Mouse (Mus musculus) ES-CJ7 (cell line): Measurements from ENCODE around the gene Zfp426.

Source experiments
- DNase-seq: peaks from one replicate; pipeline ENCODE4 v3.0.0; 2011; ENCODE audit warnings: low read depth, low spot score

Zfp426 gene

GRCm38 (mm10) chr9:20492527-20493233 lies at the start of gene Zfp426:
Gene Zfp426, minus strand, starts transcription at chr9:20492746.
- DNase-seq = peak; percentile 86

DNA sequence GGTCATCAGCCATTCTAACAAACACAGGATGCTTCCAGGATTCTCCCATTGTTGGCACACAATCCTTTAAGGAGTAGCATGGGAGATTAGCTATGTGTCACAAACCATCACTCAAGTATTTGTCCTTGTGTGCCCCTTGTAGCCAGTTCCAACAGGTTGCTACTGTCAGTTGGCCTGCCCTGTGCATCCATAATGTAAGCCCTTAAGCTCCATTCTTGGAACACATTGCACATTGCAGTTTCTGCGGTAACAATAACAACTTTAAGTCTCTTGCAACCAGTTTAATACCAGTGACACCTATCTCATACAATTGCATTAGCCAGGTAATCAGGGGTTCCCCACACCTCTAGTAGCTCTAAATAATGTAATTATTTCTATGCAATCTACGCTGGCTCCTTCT lies 44.1 kb upstream of the Zfp426 start:
- DNase-seq = no peak

DNA sequence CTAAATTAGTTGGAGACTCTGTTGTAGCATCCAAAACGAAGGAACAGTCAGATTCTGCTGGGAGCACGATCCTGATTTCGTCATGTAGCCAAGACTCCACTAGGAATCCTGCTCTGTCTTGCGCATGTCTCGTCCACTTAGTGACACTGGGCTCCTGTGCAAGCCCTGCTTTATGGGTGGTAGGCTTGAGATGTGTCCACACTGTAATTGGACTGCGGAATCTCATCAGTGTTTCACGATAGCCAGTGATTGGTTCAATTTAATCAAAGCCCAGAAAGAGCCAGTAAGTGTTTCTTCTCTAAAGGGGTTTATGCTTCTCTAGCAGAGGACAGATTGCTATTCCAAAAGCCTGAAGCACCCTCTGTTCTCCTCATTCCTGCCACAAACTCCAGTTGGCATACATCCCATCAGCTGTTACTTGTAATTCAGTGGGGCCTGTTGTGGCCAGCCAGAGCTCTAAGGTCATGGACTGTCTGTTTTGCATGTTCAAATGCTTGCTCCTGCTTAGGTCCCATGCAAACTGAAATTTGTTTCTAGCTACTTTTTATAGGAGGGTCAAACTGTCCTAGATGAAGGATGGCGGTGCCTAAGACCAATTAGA lies 41.9 kb upstream of the Zfp426 start:
- no peak for DNase-seq

GRCm38 (mm10) chr9:20521306-20521957 lies 28.9 kb upstream of the Zfp426 start, which contains the start of gene Zfp266:
Gene Zfp266, minus strand, starts transcription at chr9:20521417.
- DNase-seq = peak; percentile 83

DNA sequence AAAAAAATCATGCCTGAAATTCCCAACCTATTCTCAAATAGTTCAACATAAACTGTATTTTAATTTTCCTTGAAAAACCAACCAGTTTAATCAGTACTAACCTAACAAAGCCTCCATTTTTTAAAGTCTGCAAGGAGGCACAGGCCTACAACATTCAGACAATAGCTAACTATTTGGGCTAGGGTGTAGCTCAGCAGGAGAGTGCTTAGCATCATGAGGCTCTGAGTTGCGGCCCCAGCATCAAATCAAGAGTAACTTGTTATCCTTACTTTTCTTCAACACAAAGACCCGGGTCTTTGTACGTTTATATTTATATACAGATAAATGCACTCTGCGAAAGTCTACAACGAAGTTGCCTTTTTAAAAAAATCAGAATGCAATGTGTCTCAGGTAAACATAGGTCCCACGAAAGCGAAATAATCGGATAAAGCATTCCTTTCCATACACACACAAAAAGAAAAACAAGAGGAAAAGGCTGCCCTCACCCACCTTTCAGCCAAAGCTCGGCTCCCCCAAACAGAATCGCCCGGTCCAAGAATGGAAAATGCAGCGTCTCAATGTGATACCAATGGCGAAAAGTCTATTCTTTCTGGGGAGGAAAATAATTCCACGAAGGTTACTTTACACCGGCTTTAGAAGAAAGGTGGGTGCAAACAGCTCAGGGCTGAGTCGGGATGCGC lies 28.1 kb upstream of the Zfp426 start:
- peak; percentile 56 for DNase-seq

DNA sequence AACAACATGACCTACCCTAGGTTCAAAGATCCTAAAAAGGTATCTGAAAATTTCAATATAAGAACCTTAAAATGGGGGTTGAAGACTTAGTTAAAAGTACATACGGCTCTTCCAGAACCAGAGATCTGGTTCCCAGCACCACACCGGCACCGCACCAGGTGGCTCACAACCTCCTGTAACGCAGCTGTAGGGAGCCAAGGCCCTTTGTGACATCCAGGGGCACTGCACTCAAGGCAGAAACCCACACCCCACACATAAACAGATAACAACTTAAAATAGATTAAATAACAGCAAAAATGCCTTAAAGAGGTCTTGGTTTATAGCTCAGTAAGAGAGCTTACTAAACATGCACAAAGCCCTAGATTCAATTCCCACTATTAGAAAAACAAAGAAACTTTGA lies 27.4 kb upstream of the Zfp426 start:
- DNase-seq = peak; percentile 25

DNA sequence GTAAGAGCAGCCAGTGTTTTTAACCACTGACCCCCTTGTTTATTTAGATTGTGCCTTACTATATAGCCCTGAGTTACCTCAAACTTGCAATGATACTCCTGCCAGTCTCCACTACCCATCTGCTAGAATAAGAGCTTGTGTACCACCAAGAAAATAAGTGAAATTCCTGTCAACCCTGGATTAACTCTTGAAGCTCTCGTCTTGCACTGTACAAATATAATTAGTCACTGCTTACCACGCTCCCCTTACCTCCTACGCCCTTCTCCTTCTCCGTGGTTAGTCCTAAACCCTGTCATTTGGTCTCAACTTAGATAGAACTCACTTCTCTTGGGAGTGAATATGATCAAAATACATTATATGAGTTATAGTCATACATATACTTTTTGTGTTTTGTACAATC lies 26.2 kb upstream of the Zfp426 start:
- DNase-seq = no peak

DNA sequence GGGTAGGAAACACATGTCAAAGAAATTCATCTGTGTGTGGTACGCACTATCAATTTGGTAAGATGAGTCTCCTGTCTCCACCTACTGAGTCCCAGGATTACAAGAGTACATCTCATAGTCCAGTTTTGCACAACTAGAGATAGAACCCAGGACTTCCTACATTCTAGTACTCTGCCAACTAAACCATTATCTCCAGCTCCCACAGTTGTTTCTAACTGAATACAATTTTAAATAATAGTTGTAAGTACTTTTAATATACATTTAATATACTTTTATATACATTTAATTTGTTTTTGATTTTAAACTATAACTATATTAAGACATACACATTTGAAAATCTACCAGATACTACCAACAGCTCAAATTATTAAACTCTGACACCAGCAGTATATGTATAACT lies 25.2 kb upstream of the Zfp426 start:
- no peak for DNase-seq

GRCm38 (mm10) chr9:20514016-20514415 lies 21.5 kb upstream of the Zfp426 start:
- DNase-seq = no peak

DNA sequence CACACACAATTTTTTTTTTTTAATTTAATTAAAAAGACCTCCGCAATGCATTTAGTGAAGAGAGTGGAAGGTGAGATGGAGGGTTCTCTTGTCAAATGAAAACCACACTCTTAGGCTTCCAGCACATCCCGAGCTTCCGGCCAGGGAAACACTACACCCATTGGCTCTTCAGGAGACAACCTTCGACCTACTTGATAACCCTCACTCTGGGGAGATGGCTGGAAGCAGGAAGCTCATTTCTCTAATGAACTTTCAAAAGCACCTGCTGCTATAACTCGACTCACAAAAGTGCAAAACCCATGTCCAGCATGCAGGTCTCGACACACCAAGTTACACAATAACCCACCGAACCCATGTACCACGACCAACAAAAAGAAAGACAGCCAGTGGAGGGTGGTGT lies 20.2 kb upstream of the Zfp426 start:
- no peak for DNase-seq

- DNase-seq = no peak
These were observed 19.1 kb upstream of the Zfp426 start for GRCm38 (mm10) chr9:20511645-20512044.

DNA sequence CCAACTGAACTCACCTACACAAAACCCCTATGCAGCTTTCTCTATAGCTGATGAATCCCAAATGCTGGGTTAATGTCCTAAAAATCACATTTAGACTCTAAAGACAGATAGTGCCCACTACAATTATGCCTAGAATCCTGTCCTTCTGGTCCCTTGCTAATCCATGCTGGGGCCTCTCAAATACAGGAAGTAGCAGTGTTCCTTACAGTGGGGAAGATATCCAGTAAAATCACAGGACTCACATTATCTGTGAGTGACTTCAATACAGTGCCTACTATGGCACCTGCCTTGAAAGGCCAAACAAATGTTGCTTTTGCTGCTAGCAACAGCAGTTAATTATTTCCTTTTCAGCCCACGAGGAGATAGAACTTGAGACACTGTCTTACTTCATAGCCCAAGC lies 17.8 kb upstream of the Zfp426 start:
- DNase-seq = no peak

GRCm38 (mm10) chr9:20509676-20510075 lies 17.1 kb upstream of the Zfp426 start:
- no peak for DNase-seq

GRCm38 (mm10) chr9:20504801-20505200 lies 12.3 kb upstream of the Zfp426 start:
- no peak for DNase-seq

DNA sequence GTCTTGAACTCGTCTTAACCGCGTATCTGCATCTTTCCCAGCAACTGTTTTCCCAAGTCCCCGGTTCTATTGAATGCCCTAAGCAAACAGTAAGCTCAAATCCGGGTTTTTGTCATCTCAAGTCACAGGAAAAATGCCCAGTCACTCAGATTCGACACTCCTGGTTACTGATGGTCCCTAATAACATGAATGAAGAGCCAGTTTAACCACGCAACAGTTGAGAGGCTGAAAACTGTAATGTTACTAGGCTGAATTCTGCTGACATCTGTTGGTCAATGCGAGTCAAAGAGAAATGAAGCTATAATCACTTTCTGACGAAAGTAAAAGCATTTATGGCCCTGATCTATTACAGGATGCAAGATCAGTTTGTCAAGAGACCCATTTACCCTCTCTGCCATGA lies 735 bp upstream of the Zfp426 start:
- peak; percentile 9 for DNase-seq

DNA sequence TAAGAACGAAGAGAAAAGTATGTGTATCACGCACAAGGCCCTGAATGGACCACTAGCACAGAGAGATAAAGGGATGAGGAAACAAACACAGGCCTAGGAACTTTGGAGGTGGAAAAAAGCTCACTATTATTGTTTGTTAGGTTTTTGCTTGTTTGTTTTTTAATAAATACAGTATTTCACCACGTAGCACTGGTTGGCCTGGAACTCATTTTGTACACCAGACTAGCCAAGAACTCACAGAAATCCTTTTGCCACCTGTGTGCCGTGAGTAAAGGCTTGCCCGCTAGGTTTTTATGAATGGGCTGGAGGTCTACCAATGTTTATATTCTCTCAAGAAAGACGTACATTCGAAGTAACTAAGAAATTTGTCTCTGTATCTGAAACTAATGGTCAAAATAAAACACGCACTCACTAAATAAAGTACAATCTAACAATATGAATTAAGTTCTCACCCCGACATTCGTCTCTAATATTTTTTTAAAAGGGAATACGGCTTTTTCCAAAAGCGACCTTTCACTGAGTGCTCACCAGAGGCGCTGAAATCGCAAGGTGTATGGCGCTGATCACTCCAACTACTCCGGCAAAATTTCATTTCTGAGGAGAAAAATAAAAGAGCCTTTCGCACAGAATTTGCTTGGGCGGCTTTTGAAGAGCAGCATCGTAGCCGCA lies 554 bp downstream of the Zfp426 start:
- no peak for DNase-seq

GRCm38 (mm10) chr9:20489536-20489935 lies 3.0 kb downstream of the Zfp426 start:
- DNase-seq = no peak

DNA sequence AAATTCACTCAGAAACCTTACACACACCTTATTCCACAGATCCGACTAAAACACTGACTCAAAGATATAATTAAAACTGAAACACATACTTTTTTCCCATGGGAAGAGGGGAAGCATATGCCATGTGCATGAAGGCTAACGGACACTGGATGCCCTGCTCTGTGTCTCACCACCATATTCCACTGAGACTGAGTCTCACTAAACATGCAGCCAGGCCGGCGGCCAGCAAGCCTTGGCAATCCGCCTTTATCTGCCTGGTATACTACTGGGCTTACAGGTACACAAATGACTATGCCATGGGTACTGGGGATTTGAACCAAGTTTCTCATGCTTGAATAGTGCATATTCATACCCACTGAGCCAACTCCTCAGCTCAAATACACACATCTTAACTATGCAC lies 13.2 kb downstream of the Zfp426 start:
- DNase-seq = no peak

GRCm38 (mm10) chr9:20476632-20477031 lies 15.9 kb downstream of the Zfp426 start:
- no peak for DNase-seq

DNA sequence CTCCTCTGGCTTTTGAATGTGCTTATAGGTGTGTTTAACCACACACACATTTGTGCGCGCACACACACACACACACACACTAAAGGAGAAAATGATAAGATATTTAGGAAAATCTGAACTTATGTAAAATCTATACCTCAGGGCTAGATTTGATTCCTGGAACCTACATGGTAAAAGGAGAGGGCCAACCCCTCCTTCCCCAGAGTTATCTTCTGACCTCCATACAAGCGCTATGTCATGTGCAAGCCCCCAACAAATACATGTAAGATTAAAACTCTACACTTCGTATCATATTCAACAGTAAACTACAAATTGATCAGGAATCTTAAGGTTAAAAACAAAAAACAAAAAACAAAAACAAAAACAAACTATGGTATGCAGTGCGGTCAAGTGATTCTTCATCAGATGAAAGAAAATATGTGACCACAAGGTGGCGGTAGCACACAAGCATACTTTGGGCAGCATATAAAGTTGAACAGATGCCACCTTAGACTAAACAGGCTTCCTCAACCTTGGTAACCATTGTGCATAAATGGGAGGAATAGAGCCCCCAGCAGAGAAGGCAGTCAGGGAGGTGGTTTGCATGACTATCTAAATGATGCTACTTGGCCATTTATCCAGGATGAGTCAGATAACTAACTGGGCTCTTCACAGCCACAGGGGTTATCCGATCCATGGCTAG lies 25.6 kb downstream of the Zfp426 start:
- peak; percentile 65 for DNase-seq
